Mouse (Mus musculus): Measurements from ENCODE around the gene Olfr968. TPM values are rescaled to one million over a fixed set of nuclear protein-coding genes. Genes with fewer than 3 reads are reported as not detected.

Olfr968 gene
- total and polyA plus RNA-seq, 3 experiments: not detected

Other genes starting within 250 kb of the Olfr968 start
- gene Olfr958, start 229.2 kb downstream of the Olfr968 start, total RNA-seq (2012; rRNA removed): not detected in 2 replicates
- not detected for gene Olfr958, start 229.2 kb downstream of the Olfr968 start, polyA plus RNA-seq (2012; ENCODE audit: insufficient read depth in 1 of 2, insufficient read length in 2 of 2, low read depth in 1 of 2, low replicate concordance in 2 of 2, missing spikeins in 1 of 2)
- gene Olfr959, start 207.7 kb downstream of the Olfr968 start, total RNA-seq (2012; rRNA removed): not detected in 2 replicates
- not detected for gene Olfr959, start 207.7 kb downstream of the Olfr968 start, polyA plus RNA-seq (2012; ENCODE audit: insufficient read depth in 1 of 2, insufficient read length in 2 of 2, low read depth in 1 of 2, low replicate concordance in 2 of 2, missing spikeins in 1 of 2)
- not detected in 2 replicates for gene AW551984, start 178.8 kb downstream of the Olfr968 start, total RNA-seq (2012; rRNA removed)
- not detected for gene AW551984, start 178.8 kb downstream of the Olfr968 start, polyA plus RNA-seq (2012; ENCODE audit: insufficient read depth in 1 of 2, insufficient read length in 2 of 2, low read depth in 1 of 2, low replicate concordance in 2 of 2, missing spikeins in 1 of 2)
- not detected in 2 replicates for gene Olfr148, start 172.6 kb downstream of the Olfr968 start, total RNA-seq (2012; rRNA removed)
- not detected for gene Olfr148, start 172.6 kb downstream of the Olfr968 start, polyA plus RNA-seq (2012; ENCODE audit: insufficient read depth in 1 of 2, insufficient read length in 2 of 2, low read depth in 1 of 2, low replicate concordance in 2 of 2, missing spikeins in 1 of 2)
- not detected in 2 replicates for gene Olfr960, start 161.9 kb downstream of the Olfr968 start, total RNA-seq (2012; rRNA removed)
- gene Olfr960, start 161.9 kb downstream of the Olfr968 start, polyA plus RNA-seq (2012; ENCODE audit: insufficient read depth in 1 of 2, insufficient read length in 2 of 2, low read depth in 1 of 2, low replicate concordance in 2 of 2, missing spikeins in 1 of 2): not detected
- gene Olfr961, start 138.2 kb downstream of the Olfr968 start, total RNA-seq (2012; rRNA removed): not detected in 2 replicates
- not detected for gene Olfr961, start 138.2 kb downstream of the Olfr968 start, polyA plus RNA-seq (2012; ENCODE audit: insufficient read depth in 1 of 2, insufficient read length in 2 of 2, low read depth in 1 of 2, low replicate concordance in 2 of 2, missing spikeins in 1 of 2)
- gene Olfr963, start 116.0 kb downstream of the Olfr968 start, total RNA-seq (2012; rRNA removed): not detected in 2 replicates
- not detected for gene Olfr963, start 116.0 kb downstream of the Olfr968 start, polyA plus RNA-seq (2012; ENCODE audit: insufficient read depth in 1 of 2, insufficient read length in 2 of 2, low read depth in 1 of 2, low replicate concordance in 2 of 2, missing spikeins in 1 of 2)
- gene Olfr149, start 76.1 kb downstream of the Olfr968 start, total RNA-seq (2012; rRNA removed): not detected in 2 replicates
- not detected for gene Olfr149, start 76.1 kb downstream of the Olfr968 start, polyA plus RNA-seq (2012; ENCODE audit: insufficient read depth in 1 of 2, insufficient read length in 2 of 2, low read depth in 1 of 2, low replicate concordance in 2 of 2, missing spikeins in 1 of 2)
- gene Olfr965, start 71.9 kb downstream of the Olfr968 start, total RNA-seq (2012; rRNA removed): not detected in 2 replicates
- not detected for gene Olfr965, start 71.9 kb downstream of the Olfr968 start, polyA plus RNA-seq (2012; ENCODE audit: insufficient read depth in 1 of 2, insufficient read length in 2 of 2, low read depth in 1 of 2, low replicate concordance in 2 of 2, missing spikeins in 1 of 2)
- not detected in 2 replicates for gene Olfr150, start 52.3 kb downstream of the Olfr968 start, total RNA-seq (2012; rRNA removed)
- gene Olfr150, start 52.3 kb downstream of the Olfr968 start, polyA plus RNA-seq (2012; ENCODE audit: insufficient read depth in 1 of 2, insufficient read length in 2 of 2, low read depth in 1 of 2, low replicate concordance in 2 of 2, missing spikeins in 1 of 2): not detected
- not detected in 2 replicates for gene Olfr967, start 37.0 kb downstream of the Olfr968 start, total RNA-seq (2012; rRNA removed)
- gene Olfr967, start 37.0 kb downstream of the Olfr968 start, polyA plus RNA-seq (2012; ENCODE audit: insufficient read depth in 1 of 2, insufficient read length in 2 of 2, low read depth in 1 of 2, low replicate concordance in 2 of 2, missing spikeins in 1 of 2): not detected
- not detected in 2 replicates for gene Olfr969, start 7.7 kb upstream of the Olfr968 start, total RNA-seq (2012; rRNA removed)
- gene Olfr969, start 7.7 kb upstream of the Olfr968 start, polyA plus RNA-seq (2012; ENCODE audit: insufficient read depth in 1 of 2, insufficient read length in 2 of 2, low read depth in 1 of 2, low replicate concordance in 2 of 2, missing spikeins in 1 of 2): not detected
- not detected in 2 replicates for gene Olfr970, start 25.6 kb upstream of the Olfr968 start, total RNA-seq (2012; rRNA removed)
- not detected for gene Olfr970, start 25.6 kb upstream of the Olfr968 start, polyA plus RNA-seq (2012; ENCODE audit: insufficient read depth in 1 of 2, insufficient read length in 2 of 2, low read depth in 1 of 2, low replicate concordance in 2 of 2, missing spikeins in 1 of 2)
- not detected in 2 replicates for gene Olfr971, start 53.6 kb upstream of the Olfr968 start, total RNA-seq (2012; rRNA removed)
- not detected for gene Olfr971, start 53.6 kb upstream of the Olfr968 start, polyA plus RNA-seq (2012; ENCODE audit: insufficient read depth in 1 of 2, insufficient read length in 2 of 2, low read depth in 1 of 2, low replicate concordance in 2 of 2, missing spikeins in 1 of 2)
- not detected in 2 replicates for gene Olfr972, start 83.2 kb upstream of the Olfr968 start, total RNA-seq (2012; rRNA removed)
- gene Olfr972, start 83.2 kb upstream of the Olfr968 start, polyA plus RNA-seq (2012; ENCODE audit: insufficient read depth in 1 of 2, insufficient read length in 2 of 2, low read depth in 1 of 2, low replicate concordance in 2 of 2, missing spikeins in 1 of 2): not detected
- not detected in 2 replicates for gene Olfr229, start 124.1 kb upstream of the Olfr968 start, total RNA-seq (2012; rRNA removed)
- gene Olfr229, start 124.1 kb upstream of the Olfr968 start, polyA plus RNA-seq (2012; ENCODE audit: insufficient read depth in 1 of 2, insufficient read length in 2 of 2, low read depth in 1 of 2, low replicate concordance in 2 of 2, missing spikeins in 1 of 2): not detected
- not detected in 2 replicates for gene Olfr974, start 154.2 kb upstream of the Olfr968 start, total RNA-seq (2012; rRNA removed)
- gene Olfr974, start 154.2 kb upstream of the Olfr968 start, polyA plus RNA-seq (2012; ENCODE audit: insufficient read depth in 1 of 2, insufficient read length in 2 of 2, low read depth in 1 of 2, low replicate concordance in 2 of 2, missing spikeins in 1 of 2): not detected
- not detected in 2 replicates for gene Olfr975, start 168.8 kb upstream of the Olfr968 start, total RNA-seq (2012; rRNA removed)
- gene Olfr975, start 168.8 kb upstream of the Olfr968 start, polyA plus RNA-seq (2012; ENCODE audit: insufficient read depth in 1 of 2, insufficient read length in 2 of 2, low read depth in 1 of 2, low replicate concordance in 2 of 2, missing spikeins in 1 of 2): not detected
- gene Olfr976, start 177.9 kb upstream of the Olfr968 start, total RNA-seq (2012; rRNA removed): not detected in 2 replicates
- not detected for gene Olfr976, start 177.9 kb upstream of the Olfr968 start, polyA plus RNA-seq (2012; ENCODE audit: insufficient read depth in 1 of 2, insufficient read length in 2 of 2, low read depth in 1 of 2, low replicate concordance in 2 of 2, missing spikeins in 1 of 2)
- not detected in 2 replicates for gene Olfr978, start 208.9 kb upstream of the Olfr968 start, total RNA-seq (2012; rRNA removed)
- not detected for gene Olfr978, start 208.9 kb upstream of the Olfr968 start, polyA plus RNA-seq (2012; ENCODE audit: insufficient read depth in 1 of 2, insufficient read length in 2 of 2, low read depth in 1 of 2, low replicate concordance in 2 of 2, missing spikeins in 1 of 2)
- not detected in 2 replicates for gene Olfr979, start 220.2 kb upstream of the Olfr968 start, total RNA-seq (2012; rRNA removed)
- not detected for gene Olfr979, start 220.2 kb upstream of the Olfr968 start, polyA plus RNA-seq (2012; ENCODE audit: insufficient read depth in 1 of 2, insufficient read length in 2 of 2, low read depth in 1 of 2, low replicate concordance in 2 of 2, missing spikeins in 1 of 2)
- not detected in 2 replicates for gene Olfr980, start 226.3 kb upstream of the Olfr968 start, total RNA-seq (2012; rRNA removed)
- gene Olfr980, start 226.3 kb upstream of the Olfr968 start, polyA plus RNA-seq (2012; ENCODE audit: insufficient read depth in 1 of 2, insufficient read length in 2 of 2, low read depth in 1 of 2, low replicate concordance in 2 of 2, missing spikeins in 1 of 2): not detected
- gene Olfr981, start 238.2 kb upstream of the Olfr968 start, total RNA-seq (2012; rRNA removed): not detected in 2 replicates
- gene Olfr981, start 238.2 kb upstream of the Olfr968 start, polyA plus RNA-seq (2012; ENCODE audit: insufficient read depth in 1 of 2, insufficient read length in 2 of 2, low read depth in 1 of 2, low replicate concordance in 2 of 2, missing spikeins in 1 of 2): not detected